Mouse (Mus musculus): ENCODE measurements around the gene Osmr. TPM values are rescaled to one million over a fixed set of nuclear protein-coding genes. Genes with fewer than 3 reads are reported as not detected.

The Osmr gene
- polyA plus RNA-seq, 1 experiment from 2014 or later, result 1.8 TPM

DNA sequence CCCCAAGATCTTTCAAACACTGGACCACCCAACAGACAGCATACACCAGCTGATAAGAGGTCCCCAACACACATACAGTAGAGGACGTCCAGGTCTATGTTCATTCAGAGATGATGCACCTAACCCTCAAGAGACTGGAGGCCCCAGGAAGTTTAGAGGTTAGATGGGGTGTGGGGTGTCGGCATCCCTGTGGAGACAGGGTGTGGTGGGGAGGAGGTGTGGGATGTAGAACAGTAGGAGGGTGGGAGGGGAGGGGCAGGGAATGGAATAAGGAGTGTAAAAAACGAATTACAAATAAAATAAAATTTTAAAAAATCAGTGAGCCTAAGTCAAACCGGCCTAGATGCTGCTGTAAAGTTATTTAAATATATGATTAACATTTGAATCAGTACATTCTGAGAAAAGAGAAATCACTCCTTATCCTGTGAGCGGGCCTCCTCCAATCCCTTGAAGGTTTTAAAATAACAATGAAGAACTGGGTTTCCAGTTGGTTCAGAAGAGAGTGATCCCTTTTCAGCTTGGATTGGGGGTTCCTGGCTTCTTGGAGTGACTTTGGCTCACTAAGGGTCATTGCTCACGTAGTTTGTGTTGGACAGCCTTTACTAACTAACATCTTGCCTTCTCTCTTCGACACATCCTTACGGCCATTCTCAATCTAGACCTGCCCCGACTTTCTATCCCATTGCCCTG is 28.7 kb upstream of the Osmr start:
- WGBS, result 59% methylated on average over 9 of the region's 9 CpGs
- DNase-seq (no peak), ATAC-seq (ENCODE audit: low FRiP score, low TSS enrichment) (no peak)
- Histone ChIP-seq H3K4me1 (ENCODE audit: control insufficient read depth, insufficient read depth, low read length) (no peaks in the 10 kb centered on the region), H3K36me3 (ENCODE audit: control insufficient read depth, insufficient read depth, low read length) (no peaks in the 10 kb centered on the region), H3K9ac (replicated peaks; ENCODE audit: low read length) (no peak overlapping the region), H3K27me3 (ENCODE audit: control insufficient read depth, insufficient read depth, low read length) (no peaks in the 10 kb centered on the region), H3K4me2 (ENCODE audit: low read length) (no peak overlapping the region), H3K4me3 (replicated peaks; ENCODE audit: low read depth, low read length) (no peak overlapping the region), H3K9me3 (ENCODE audit: control insufficient read depth, low read length) (no peaks in the 10 kb centered on the region), H3K27ac (replicated peaks; ENCODE audit: low read depth, low read length) (no peak overlapping the region)

DNA sequence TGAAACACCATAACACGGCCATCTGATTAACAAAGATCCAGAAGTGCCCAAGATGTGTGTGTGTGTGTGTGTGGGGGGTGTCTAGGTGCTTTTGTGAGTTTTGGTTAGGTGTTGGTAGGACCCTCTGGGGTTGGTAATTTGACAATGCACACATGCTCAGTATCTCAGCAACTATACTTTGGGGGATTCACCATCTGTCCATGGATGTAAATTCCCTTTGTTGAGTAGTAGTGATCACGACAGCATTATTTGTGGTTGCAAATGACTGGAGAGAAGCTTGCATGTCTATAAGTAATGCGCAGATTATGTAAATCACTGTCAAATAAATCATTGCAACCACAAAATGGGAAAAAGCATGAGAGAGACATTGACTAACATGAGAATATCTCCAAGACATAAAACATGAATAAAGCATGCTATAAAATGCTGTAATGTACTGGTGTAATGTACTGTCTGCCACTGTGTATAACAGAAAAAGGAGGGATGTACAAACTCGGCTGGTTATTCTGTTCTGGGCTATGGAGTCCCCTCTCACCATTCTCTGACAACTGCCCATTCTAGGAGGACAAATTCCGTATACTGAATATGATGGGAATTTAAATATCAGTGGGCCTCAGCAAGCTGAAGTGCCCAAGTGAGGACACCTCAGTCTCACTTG is 27.3 kb upstream of the Osmr start:
- no peak overlapping the region for H3K4me2 ChIP-seq (ENCODE audit: low read length)
- DNase-seq (no peak), ATAC-seq (ENCODE audit: low FRiP score, low TSS enrichment) (no peak)
- no peaks in the 10 kb centered on the region for H3K27me3 ChIP-seq (ENCODE audit: control insufficient read depth, insufficient read depth, low read length)
- H3K4me3 ChIP-seq (replicated peaks; ENCODE audit: low read depth, low read length), result no peak overlapping the region
- no peak overlapping the region for H3K9ac ChIP-seq (replicated peaks; ENCODE audit: low read length)
- H3K4me1 ChIP-seq (ENCODE audit: control insufficient read depth, insufficient read depth, low read length), result no peaks in the 10 kb centered on the region
- 66% methylated on average over 5 of the region's 5 CpGs for WGBS
- no peak overlapping the region for H3K27ac ChIP-seq (replicated peaks; ENCODE audit: low read depth, low read length)
- no peaks in the 10 kb centered on the region for H3K9me3 ChIP-seq (ENCODE audit: control insufficient read depth, low read length)
- H3K36me3 ChIP-seq (ENCODE audit: control insufficient read depth, insufficient read depth, low read length), result no peaks in the 10 kb centered on the region

DNA sequence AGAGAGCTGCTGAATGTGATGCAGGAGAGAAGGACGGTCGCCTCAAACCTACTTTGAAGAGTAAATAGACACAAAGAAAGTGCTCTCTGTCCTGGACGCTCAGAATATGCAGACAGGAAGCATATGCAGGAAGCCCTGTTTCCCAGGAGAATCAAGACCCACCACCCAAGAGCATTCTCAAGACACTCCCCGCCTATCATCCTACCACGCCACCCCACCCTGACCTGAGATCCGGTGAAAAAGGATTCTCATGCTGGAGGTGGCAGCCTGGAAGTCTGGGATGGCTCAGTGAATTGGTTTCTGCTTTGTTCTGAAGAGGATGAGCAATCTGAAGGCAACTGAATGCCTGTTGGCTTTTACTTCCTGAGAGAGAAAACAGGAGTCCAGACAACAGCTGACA is 26.5 kb upstream of the Osmr start:
- Histone ChIP-seq H3K4me3 (replicated peaks; ENCODE audit: low read depth, low read length) (no peak overlapping the region), H3K4me2 (ENCODE audit: low read length) (no peak overlapping the region), H3K27ac (replicated peaks; ENCODE audit: low read depth, low read length) (no peak overlapping the region), H3K9me3 (ENCODE audit: control insufficient read depth, low read length) (no peaks in the 10 kb centered on the region), H3K36me3 (ENCODE audit: control insufficient read depth, insufficient read depth, low read length) (no peaks in the 10 kb centered on the region), H3K9ac (replicated peaks; ENCODE audit: low read length) (no peak overlapping the region), H3K4me1 (ENCODE audit: control insufficient read depth, insufficient read depth, low read length) (no peaks in the 10 kb centered on the region), H3K27me3 (ENCODE audit: control insufficient read depth, insufficient read depth, low read length) (no peaks in the 10 kb centered on the region)
- 86% methylated on average over 6 of the region's 6 CpGs for WGBS
- DNase-seq, result no peak
- no peak for ATAC-seq (ENCODE audit: low FRiP score, low TSS enrichment)

DNA sequence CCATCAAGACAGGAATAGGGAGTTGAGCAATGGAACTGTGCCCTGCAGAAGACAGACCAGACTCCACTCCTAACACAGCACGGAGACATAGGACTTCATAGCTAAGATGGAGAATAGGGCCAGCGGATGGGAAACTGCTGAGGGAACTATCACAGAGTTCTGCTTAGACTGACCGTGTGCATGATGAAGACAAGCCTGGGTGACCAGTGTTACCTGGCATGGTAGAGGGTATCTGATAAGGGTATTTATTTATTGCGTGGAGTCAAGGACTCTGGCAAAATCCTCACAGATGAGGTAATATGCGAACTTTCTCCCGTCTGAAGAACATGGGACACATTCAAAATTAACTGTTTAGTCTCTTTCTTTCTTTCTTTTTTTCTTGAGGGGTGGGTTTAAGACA is 9.5 kb upstream of the Osmr start:
- Histone ChIP-seq H3K27ac (replicated peaks; ENCODE audit: low read depth, low read length) (no peak overlapping the region), H3K4me1 (ENCODE audit: control insufficient read depth, insufficient read depth, low read length) (no peaks in the 10 kb centered on the region), H3K27me3 (ENCODE audit: control insufficient read depth, insufficient read depth, low read length) (no peaks in the 10 kb centered on the region), H3K36me3 (ENCODE audit: control insufficient read depth, insufficient read depth, low read length) (no peaks in the 10 kb centered on the region), H3K9me3 (ENCODE audit: control insufficient read depth, low read length) (no peaks in the 10 kb centered on the region), H3K9ac (replicated peaks; ENCODE audit: low read length) (no peak overlapping the region), H3K4me2 (ENCODE audit: low read length) (no peak overlapping the region), H3K4me3 (replicated peaks; ENCODE audit: low read depth, low read length) (no peak overlapping the region)
- 91% methylated on average over 6 of the region's 6 CpGs for WGBS
- no peak for DNase-seq
- ATAC-seq (ENCODE audit: low FRiP score, low TSS enrichment), result no peak

DNA sequence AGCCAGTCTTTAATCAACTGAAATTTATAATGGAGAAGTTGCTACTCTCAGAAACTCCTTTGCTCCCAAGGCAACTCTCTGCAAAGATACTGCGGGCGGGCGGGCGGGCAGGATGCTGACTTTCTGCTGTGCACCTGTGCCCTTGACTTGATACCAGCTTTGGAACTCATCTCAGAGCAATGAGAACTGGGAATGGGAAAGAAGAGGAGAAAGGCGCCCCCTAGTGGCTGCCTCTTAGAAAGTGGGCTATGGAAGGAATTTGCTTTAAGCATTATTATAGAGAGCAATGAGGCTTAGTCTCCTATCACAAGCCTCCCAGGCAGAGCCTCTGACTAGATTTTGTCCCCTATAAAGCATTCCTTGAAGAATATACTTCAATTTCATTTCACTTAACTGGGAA is 9.0 kb upstream of the Osmr start:
- 47% methylated on average over 5 of the region's 5 CpGs for WGBS

DNA sequence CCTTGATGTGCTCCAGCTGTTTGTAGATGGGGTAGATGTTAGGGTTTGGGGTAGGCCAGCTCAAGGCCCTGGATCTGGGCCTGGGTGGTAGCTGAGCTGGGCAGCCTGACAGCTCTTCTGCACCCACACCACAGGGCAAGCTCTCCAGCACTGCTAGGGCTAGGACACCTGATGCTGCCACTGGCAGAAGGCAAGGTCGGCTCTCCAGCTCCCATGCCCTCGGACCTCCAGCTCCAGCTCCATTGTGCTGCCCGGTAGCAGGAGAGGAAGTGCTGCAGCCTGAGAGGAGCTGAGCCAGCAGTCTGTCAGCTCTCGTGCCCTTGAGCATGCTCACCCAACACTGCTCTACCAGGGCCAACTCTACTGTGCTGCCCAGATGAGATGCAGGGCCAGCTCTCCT is 8.3 kb upstream of the Osmr start:
- 90% methylated on average over 4 of the region's 4 CpGs for WGBS
- ATAC-seq (ENCODE audit: low FRiP score, low TSS enrichment) (no peak), DNase-seq (no peak)
- no peak overlapping the region for H3K27ac ChIP-seq (replicated peaks; ENCODE audit: low read depth, low read length)
- H3K9me3 ChIP-seq (ENCODE audit: control insufficient read depth, low read length), result no peaks in the 10 kb centered on the region
- H3K4me2 ChIP-seq (ENCODE audit: low read length), result no peak overlapping the region
- no peak overlapping the region for H3K9ac ChIP-seq (replicated peaks; ENCODE audit: low read length)
- no peaks in the 10 kb centered on the region for H3K36me3 ChIP-seq (ENCODE audit: control insufficient read depth, insufficient read depth, low read length)
- no peaks in the 10 kb centered on the region for H3K27me3 ChIP-seq (ENCODE audit: control insufficient read depth, insufficient read depth, low read length)
- H3K4me3 ChIP-seq (replicated peaks; ENCODE audit: low read depth, low read length), result no peak overlapping the region
- H3K4me1 ChIP-seq (ENCODE audit: control insufficient read depth, insufficient read depth, low read length), result no peaks in the 10 kb centered on the region

More for the DNA sequence above, 9.0 kb upstream of the Osmr start:
- Histone ChIP-seq H3K9me3 (ENCODE audit: control insufficient read depth, low read length) (no peaks in the 10 kb centered on the region), H3K4me1 (ENCODE audit: control insufficient read depth, insufficient read depth, low read length) (no peaks in the 10 kb centered on the region), H3K4me3 (replicated peaks; ENCODE audit: low read depth, low read length) (no peak overlapping the region), H3K27me3 (ENCODE audit: control insufficient read depth, insufficient read depth, low read length) (no peaks in the 10 kb centered on the region), H3K27ac (replicated peaks; ENCODE audit: low read depth, low read length) (no peak overlapping the region), H3K9ac (replicated peaks; ENCODE audit: low read length) (no peak overlapping the region), H3K36me3 (ENCODE audit: control insufficient read depth, insufficient read depth, low read length) (no peaks in the 10 kb centered on the region), H3K4me2 (ENCODE audit: low read length) (no peak overlapping the region)
- DNase-seq (peak; percentile 64), ATAC-seq (ENCODE audit: low FRiP score, low TSS enrichment) (no peak)

DNA sequence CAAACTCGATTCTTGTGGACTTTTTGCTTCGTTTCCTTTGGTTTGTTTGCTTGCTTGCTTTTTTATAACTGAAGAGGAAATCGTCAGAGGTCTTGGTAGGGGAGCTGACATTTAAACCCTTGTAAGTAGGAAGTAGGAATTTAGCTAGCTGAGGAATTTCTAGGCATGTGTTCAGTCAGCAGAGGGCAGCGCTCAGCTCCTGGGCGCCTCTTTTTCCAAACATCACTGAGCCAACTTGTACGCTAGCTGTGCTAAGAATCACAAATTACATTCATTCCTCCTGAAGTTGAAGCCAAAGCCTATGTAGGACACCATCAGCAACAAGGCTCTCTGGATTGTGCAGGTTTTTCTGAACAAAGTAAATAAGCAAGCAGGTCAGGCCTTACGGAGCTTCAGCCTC is 7.4 kb upstream of the Osmr start:
- 45% methylated on average over 7 of the region's 7 CpGs for WGBS
- Histone ChIP-seq H3K27me3 (ENCODE audit: control insufficient read depth, insufficient read depth, low read length) (no peaks in the 10 kb centered on the region), H3K9me3 (ENCODE audit: control insufficient read depth, low read length) (no peaks in the 10 kb centered on the region), H3K4me2 (ENCODE audit: low read length) (no peak overlapping the region), H3K4me3 (replicated peaks; ENCODE audit: low read depth, low read length) (no peak overlapping the region), H3K36me3 (ENCODE audit: control insufficient read depth, insufficient read depth, low read length) (no peaks in the 10 kb centered on the region), H3K27ac (replicated peaks; ENCODE audit: low read depth, low read length) (no peak overlapping the region), H3K4me1 (ENCODE audit: control insufficient read depth, insufficient read depth, low read length) (no peaks in the 10 kb centered on the region), H3K9ac (replicated peaks; ENCODE audit: low read length) (no peak overlapping the region)
- DNase-seq (peak; percentile 63), ATAC-seq (ENCODE audit: low FRiP score, low TSS enrichment) (no peak)

DNA sequence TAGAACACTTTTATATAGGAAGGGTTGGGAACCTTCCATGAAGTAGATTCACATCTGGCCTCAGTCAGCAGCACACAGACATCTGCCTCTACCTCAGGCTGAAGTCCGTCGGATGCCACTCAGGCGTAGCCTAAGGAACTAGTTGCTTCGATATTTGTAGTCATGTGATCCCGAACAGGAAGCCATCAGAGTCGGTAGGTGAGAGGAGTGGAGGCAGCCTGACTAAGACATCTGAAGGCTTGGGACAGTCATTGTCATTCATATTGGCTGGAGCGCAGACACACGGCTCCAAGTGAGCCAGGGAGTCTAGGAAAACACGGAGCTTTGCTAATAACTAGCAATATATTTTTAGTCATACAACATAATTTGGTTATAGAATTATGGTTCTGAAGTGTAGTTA is 6.4 kb upstream of the Osmr start:
- DNase-seq (no peak), ATAC-seq (ENCODE audit: low FRiP score, low TSS enrichment) (no peak)
- H3K4me3 ChIP-seq (replicated peaks; ENCODE audit: low read depth, low read length), result no peak overlapping the region
- H3K9me3 ChIP-seq (ENCODE audit: control insufficient read depth, low read length), result no peaks in the 10 kb centered on the region
- H3K36me3 ChIP-seq (ENCODE audit: control insufficient read depth, insufficient read depth, low read length), result no peaks in the 10 kb centered on the region
- no peak overlapping the region for H3K9ac ChIP-seq (replicated peaks; ENCODE audit: low read length)
- no peaks in the 10 kb centered on the region for H3K27me3 ChIP-seq (ENCODE audit: control insufficient read depth, insufficient read depth, low read length)
- no peak overlapping the region for H3K27ac ChIP-seq (replicated peaks; ENCODE audit: low read depth, low read length)
- WGBS, result 79% methylated on average over 9 of the region's 9 CpGs
- no peaks in the 10 kb centered on the region for H3K4me1 ChIP-seq (ENCODE audit: control insufficient read depth, insufficient read depth, low read length)
- no peak overlapping the region for H3K4me2 ChIP-seq (ENCODE audit: low read length)
